Mouse (Mus musculus) left cerebral cortex, postnatal 36 days (tissue): Measurements from ENCODE around the gene Mypn. TPM values are rescaled to one million over a fixed set of nuclear protein-coding genes. Genes with fewer than 3 reads are reported as not detected.

Experiments
- DNase-seq, 2 experiments: peaks; one replicate each; pipeline ENCODE4 v3.0.0; 2021 to 2022; ENCODE audit warnings: low spot score in 2 of 2, mixed read lengths in 1 of 2
- intact Hi-C: fragments of 180-260 bp; cut with DNase I; formaldehyde crosslinking; loops from one replicate; pipeline ENCODE4 v1.15.1; 2025
- total RNA-seq, 2 experiments: library from RNA; stranded (reverse); gene quantifications; 2 replicates each; pipeline ENCODE4 v1.2.3; 2021

Gene Mypn
- total RNA-seq, 2 experiments from 2014 or later, result 2.9 to 5.0 TPM

- intact Hi-C loops, result no loop called here
- peak in 1 of 2 experiments; percentile 11 for DNase-seq
These were observed 17.5 kb upstream of the Mypn start for GRCm38 (mm10) chr10:63221081-63221783.

- intact Hi-C loops, result no loop called here
- DNase-seq, result no peak
These were observed 5.1 kb upstream of the Mypn start for GRCm38 (mm10) chr10:63208871-63209270.

- no peak for DNase-seq
These were observed 750 bp downstream of the Mypn start for GRCm38 (mm10) chr10:63203002-63203401.

GRCm38 (mm10) chr10:63201534-63201933 is 2.2 kb downstream of the Mypn start:
- intact Hi-C loops, result no loop called here

More at GRCm38 (mm10) chr10:63203002-63203401, 750 bp downstream of the Mypn start:
- intact Hi-C loops, result no loop called here

GRCm38 (mm10) chr10:63199008-63199407 is 4.7 kb downstream of the Mypn start:
- no peak for DNase-seq
- intact Hi-C loops, result no loop called here

More at GRCm38 (mm10) chr10:63201534-63201933, 2.2 kb downstream of the Mypn start:
- no peak for DNase-seq

- DNase-seq, result no peak
- intact Hi-C loops, result no loop called here
These were observed 11.0 kb downstream of the Mypn start for GRCm38 (mm10) chr10:63192736-63193135.

- intact Hi-C loops, result no loop called here
- DNase-seq, result no peak
These were observed 11.5 kb downstream of the Mypn start for GRCm38 (mm10) chr10:63192276-63192675.

- DNase-seq, result no peak
- intact Hi-C loops, result no loop called here
These were observed 19.3 kb downstream of the Mypn start for GRCm38 (mm10) chr10:63184451-63184850.

GRCm38 (mm10) chr10:63182177-63182768 is 21.5 kb downstream of the Mypn start:
- intact Hi-C loops, result no loop called here
- no peak for DNase-seq

GRCm38 (mm10) chr10:63181166-63181565 is 22.6 kb downstream of the Mypn start:
- DNase-seq, result no peak
- intact Hi-C loops, result no loop called here

- intact Hi-C loops, result no loop called here
- DNase-seq, result no peak
These were observed 24.2 kb downstream of the Mypn start for GRCm38 (mm10) chr10:63179524-63179923.

- DNase-seq, result no peak
- intact Hi-C loops, result no loop called here
These were observed 25.4 kb downstream of the Mypn start for GRCm38 (mm10) chr10:63178318-63178717.

- no peak for DNase-seq
- intact Hi-C loops, result no loop called here
These were observed 26.2 kb downstream of the Mypn start for GRCm38 (mm10) chr10:63177286-63178140.

GRCm38 (mm10) chr10:63176471-63176931 is 27.3 kb downstream of the Mypn start:
- no peak for DNase-seq
- intact Hi-C loops, result no loop called here

GRCm38 (mm10) chr10:63172089-63172488 is 31.7 kb downstream of the Mypn start:
- intact Hi-C loops, result no loop called here

GRCm38 (mm10) chr10:63169503-63169902 is 34.2 kb downstream of the Mypn start:
- intact Hi-C loops, result no loop called here
- no peak for DNase-seq

More at GRCm38 (mm10) chr10:63172089-63172488, 31.7 kb downstream of the Mypn start:
- no peak for DNase-seq

- no peak for DNase-seq
- intact Hi-C loops, result no loop called here
These were observed 35.6 kb downstream of the Mypn start for GRCm38 (mm10) chr10:63168124-63168523.

- intact Hi-C loops, result no loop called here
- DNase-seq, result no peak
These were observed 36.3 kb downstream of the Mypn start for GRCm38 (mm10) chr10:63167241-63167995.

GRCm38 (mm10) chr10:63165752-63166412 is 37.9 kb downstream of the Mypn start:
- no peak for DNase-seq
- intact Hi-C loops, result no loop called here
